Mouse (Mus musculus): ENCODE data around the gene Kmt2c. TPM values are rescaled to one million over a fixed set of nuclear protein-coding genes. Genes with fewer than 3 reads are reported as not detected.

The Kmt2c gene
- polyA plus RNA-seq, 1 experiment, result 19.0 TPM

- 49% methylated on average over 3 of the region's 3 CpGs for WGBS
- DNase-seq, result no peak
- H3K4me1 ChIP-seq (ENCODE audit: control insufficient read depth, insufficient read depth, low read length), result no peaks in the 10 kb centered on the region
- TF ChIP-seq POLR2A (IDR thresholded peaks at IDR 0.05; ENCODE audit: borderline replicate concordance, extremely low read depth, low read depth, low read length), result no peak
- TF ChIP-seq CTCF (IDR thresholded peaks at IDR 0.05; ENCODE audit: insufficient read depth, low read length), result no peak
- no peak overlapping the region for H3K4me3 ChIP-seq (replicated peaks; ENCODE audit: extremely low read depth, low read depth, low read length)
These were observed 21.2 kb upstream of the Kmt2c start for GRCm38 (mm10) chr5:25519820-25520219.

- no peak overlapping the region for H3K4me3 ChIP-seq (replicated peaks; ENCODE audit: extremely low read depth, low read depth, low read length)
- TF ChIP-seq POLR2A (IDR thresholded peaks at IDR 0.05; ENCODE audit: borderline replicate concordance, extremely low read depth, low read depth, low read length), result no peak
- no peak for TF ChIP-seq CTCF (IDR thresholded peaks at IDR 0.05; ENCODE audit: insufficient read depth, low read length)
- no peak for DNase-seq
- H3K4me1 ChIP-seq (ENCODE audit: control insufficient read depth, insufficient read depth, low read length), result no peaks in the 10 kb centered on the region
- WGBS, result 88% methylated on average over 5 of the region's 5 CpGs
These were observed 19.0 kb upstream of the Kmt2c start for GRCm38 (mm10) chr5:25517550-25517949.

DNA sequence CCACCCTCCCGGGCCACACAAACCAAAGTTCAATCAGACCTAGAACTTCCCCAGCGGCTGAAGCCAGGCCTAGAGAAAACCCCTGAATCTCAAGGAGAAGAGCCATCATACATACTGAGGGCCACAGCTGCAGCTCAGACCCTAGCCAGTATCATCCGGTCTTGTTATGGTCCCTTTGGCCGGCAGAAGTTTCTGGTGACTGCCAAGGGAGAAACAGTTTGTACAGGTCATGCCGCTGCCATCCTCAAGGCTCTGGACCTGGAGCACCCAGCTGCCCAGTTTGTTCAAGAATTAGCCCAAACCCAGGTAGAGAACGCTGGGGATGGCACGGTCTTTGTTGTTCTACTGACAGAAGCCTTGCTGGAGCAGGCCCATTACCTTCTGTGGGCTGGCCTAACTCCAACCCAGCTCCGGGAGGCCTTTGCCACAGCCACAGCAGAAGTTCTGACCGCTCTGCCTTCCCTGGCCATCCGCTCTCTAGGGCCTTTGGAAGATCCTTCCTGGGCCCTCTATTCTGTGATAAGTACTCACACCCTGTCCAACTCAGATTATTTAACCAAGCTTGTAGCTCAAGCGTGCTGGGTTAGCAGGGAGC lies 17.8 kb upstream of the Kmt2c start:
- TF ChIP-seq CTCF (IDR thresholded peaks at IDR 0.05; ENCODE audit: insufficient read depth, low read length) (no peak), POLR2A (IDR thresholded peaks at IDR 0.05; ENCODE audit: borderline replicate concordance, extremely low read depth, low read depth, low read length) (no peak)
- no peak for DNase-seq
- WGBS, result 88% methylated on average over 11 of the region's 11 CpGs
- Histone ChIP-seq H3K4me1 (ENCODE audit: control insufficient read depth, insufficient read depth, low read length) (no peaks in the 10 kb centered on the region), H3K4me3 (replicated peaks; ENCODE audit: extremely low read depth, low read depth, low read length) (no peak overlapping the region)

- Histone ChIP-seq H3K4me1 (ENCODE audit: control insufficient read depth, insufficient read depth, low read length) (no peaks in the 10 kb centered on the region), H3K4me3 (replicated peaks; ENCODE audit: extremely low read depth, low read depth, low read length) (no peak within 1 kb of the TSS)
- no peak for TF ChIP-seq CTCF (IDR thresholded peaks at IDR 0.05; ENCODE audit: insufficient read depth, low read length)
- WGBS, result 90% methylated on average over 5 of the region's 5 CpGs
- DNase-seq, result no peak
These were observed 17.2 kb upstream of the Kmt2c start, which contains the start of gene Cct8l1 for GRCm38 (mm10) chr5:25515767-25516166. Gene Cct8l1, plus strand, starts transcription at chr5:25516067.

DNA sequence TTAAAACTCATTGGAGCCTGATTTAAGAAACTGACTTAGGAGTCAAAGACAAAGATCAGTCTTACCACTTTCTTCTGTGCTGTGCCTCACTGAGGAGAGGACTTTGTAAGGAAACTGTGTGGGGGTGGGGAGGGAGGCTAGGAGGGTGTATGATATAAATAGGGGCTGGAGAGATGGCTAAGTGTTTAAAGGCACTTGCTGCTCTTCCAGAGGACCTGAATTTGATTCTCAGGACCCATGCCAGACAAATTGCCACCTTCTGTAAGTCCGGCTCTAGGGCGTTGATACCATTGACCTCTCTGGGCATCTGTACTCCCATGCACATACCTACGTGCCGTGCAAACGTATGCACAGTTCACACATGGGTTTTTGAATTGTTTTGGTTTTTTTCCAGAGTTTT lies 7.5 kb upstream of the Kmt2c start:
- no peaks in the 10 kb centered on the region; the same call in 1 of the 2 replicates for H3K4me1 ChIP-seq (ENCODE audit: control insufficient read depth, insufficient read depth, low read length)
- 89% methylated on average over 5 of the region's 5 CpGs for WGBS
- no peak overlapping the region for H3K4me3 ChIP-seq (replicated peaks; ENCODE audit: extremely low read depth, low read depth, low read length)
- TF ChIP-seq CTCF (IDR thresholded peaks at IDR 0.05; ENCODE audit: insufficient read depth, low read length), result no peak
- no peak for TF ChIP-seq POLR2A (IDR thresholded peaks at IDR 0.05; ENCODE audit: borderline replicate concordance, extremely low read depth, low read depth, low read length)
- DNase-seq, result no peak

GRCm38 (mm10) chr5:25500686-25501085 lies 2.1 kb upstream of the Kmt2c start:
- DNase-seq, result no peak
- peaks cover 4% of the 10 kb centered on the region for H3K4me1 ChIP-seq (ENCODE audit: control insufficient read depth, insufficient read depth, low read length)
- TF ChIP-seq CTCF (IDR thresholded peaks at IDR 0.05; ENCODE audit: insufficient read depth, low read length) (no peak), POLR2A (IDR thresholded peaks at IDR 0.05; ENCODE audit: borderline replicate concordance, extremely low read depth, low read depth, low read length) (no peak)
- H3K4me3 ChIP-seq (replicated peaks; ENCODE audit: extremely low read depth, low read depth, low read length), result no peak overlapping the region
- WGBS, result 69% methylated on average over 7 of the region's 7 CpGs

DNA sequence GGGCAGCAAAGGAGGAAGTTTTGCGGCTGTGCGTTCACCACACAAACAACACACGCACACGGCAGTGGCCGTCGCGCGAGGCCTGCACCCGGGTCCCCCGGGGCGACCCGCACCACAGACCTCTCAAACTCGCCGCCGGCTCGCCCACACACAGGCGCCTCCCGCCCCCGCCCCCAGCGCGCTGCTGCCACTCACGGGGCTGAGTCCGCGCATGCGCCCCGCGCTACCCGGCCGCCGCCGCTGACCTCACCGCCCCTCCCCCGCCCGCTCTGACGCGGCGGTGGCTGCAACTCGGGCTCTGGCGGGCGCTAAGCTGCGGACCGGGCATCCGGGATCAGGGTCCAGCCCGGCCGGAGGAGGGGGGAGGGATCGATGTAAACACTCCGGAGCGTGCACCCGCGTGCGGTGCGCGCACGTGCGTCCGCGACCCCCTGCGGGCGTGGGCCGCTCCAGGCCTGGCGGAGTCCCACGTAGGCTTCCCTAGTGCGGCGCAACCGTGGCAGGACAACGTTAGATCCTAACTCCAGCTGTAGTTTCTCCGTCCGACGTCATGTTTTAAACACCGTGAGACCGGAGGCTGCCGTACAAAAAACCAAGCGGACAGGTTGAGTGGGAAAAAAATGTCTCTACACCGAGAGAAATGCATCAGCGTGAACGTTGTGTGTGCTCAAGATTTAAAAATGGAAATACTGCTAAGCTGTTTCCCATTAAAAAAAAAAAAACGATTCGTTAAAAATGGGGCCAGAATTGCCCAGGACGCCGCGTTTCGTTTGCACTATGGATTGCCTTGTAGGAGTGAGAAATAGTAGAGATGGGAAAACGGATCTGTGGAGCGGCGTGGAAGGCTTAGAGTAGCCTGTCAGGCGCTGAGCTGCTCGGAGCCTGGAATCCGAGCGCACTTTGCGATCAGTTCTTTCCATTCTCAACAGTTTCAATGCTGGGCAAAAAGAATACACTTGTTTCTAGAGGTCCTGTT lies 1.1 kb upstream of the Kmt2c start:
- TF ChIP-seq POLR2A (IDR thresholded peaks at IDR 0.05; ENCODE audit: borderline replicate concordance, extremely low read depth, low read depth, low read length) (peak; percentile 27), CTCF (IDR thresholded peaks at IDR 0.05; ENCODE audit: insufficient read depth, low read length) (no peak)
- under 1% methylated on average over 88 of the region's 90 CpGs for WGBS
- Histone ChIP-seq H3K4me3 (replicated peaks; ENCODE audit: extremely low read depth, low read depth, low read length) (peak overlapping the region; percentile 98), H3K4me1 (ENCODE audit: control insufficient read depth, insufficient read depth, low read length) (peaks cover 4% of the 10 kb centered on the region)
- DNase-seq, result peak; percentile 97

GRCm38 (mm10) chr5:25498821-25499422 lies 339 bp upstream of the Kmt2c start:
- DNase-seq, result no peak
- 4% methylated on average over 72 of the region's 87 CpGs for WGBS
- peak; percentile 54; the same call in 1 of the 2 replicates for TF ChIP-seq POLR2A (IDR thresholded peaks at IDR 0.05; ENCODE audit: borderline replicate concordance, extremely low read depth, low read depth, low read length)
- TF ChIP-seq CTCF (IDR thresholded peaks at IDR 0.05; ENCODE audit: insufficient read depth, low read length), result no peak
- Histone ChIP-seq H3K4me3 (replicated peaks; ENCODE audit: extremely low read depth, low read depth, low read length) (peak overlapping the region; percentile 73), H3K4me1 (ENCODE audit: control insufficient read depth, insufficient read depth, low read length) (peaks cover 4% of the 10 kb centered on the region)

DNA sequence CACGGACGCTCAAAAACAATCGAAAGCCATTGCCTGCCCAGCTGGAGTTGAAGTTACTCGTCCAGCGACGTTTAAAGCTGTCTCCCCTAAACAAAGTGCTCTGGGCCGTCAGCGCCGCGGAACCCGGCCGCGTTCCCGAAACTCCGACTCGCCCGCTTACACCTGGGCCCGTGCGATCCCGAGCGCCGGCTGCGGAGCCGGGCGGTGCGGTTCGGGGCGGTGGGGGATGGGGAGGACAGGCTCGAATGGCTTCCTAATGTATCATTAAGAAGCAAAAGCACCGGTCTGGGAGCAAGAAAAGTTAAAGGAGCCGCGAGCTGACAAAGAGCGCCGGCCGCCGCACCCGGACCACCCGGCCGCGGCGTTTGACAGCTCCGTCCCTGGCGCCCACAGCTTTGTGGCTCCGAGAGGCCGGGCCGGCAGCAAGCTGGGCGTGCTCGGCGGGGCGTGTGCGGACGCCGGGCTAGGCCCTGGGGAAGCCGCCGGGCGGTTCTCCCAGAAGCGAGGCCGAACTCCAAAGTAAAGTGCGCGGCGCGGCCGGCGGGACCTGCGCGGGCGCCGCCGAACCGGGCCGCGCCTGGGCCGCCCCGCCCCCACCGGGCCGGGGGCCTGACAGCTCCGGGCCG lies 750 bp downstream of the Kmt2c start:
- Histone ChIP-seq H3K4me3 (replicated peaks; ENCODE audit: extremely low read depth, low read depth, low read length) (peak overlapping the region; percentile 93), H3K4me1 (ENCODE audit: control insufficient read depth, insufficient read depth, low read length) (peaks cover 4% of the 10 kb centered on the region)
- peak; percentile 63 for DNase-seq
- under 1% methylated on average over 78 of the region's 78 CpGs for WGBS
- TF ChIP-seq CTCF (IDR thresholded peaks at IDR 0.05; ENCODE audit: insufficient read depth, low read length) (no peak), POLR2A (IDR thresholded peaks at IDR 0.05; ENCODE audit: borderline replicate concordance, extremely low read depth, low read depth, low read length) (no peak)

All from lung, adult 2 months (tissue).